Mouse (Mus musculus) limb, embryonic 13.5 days (tissue): ENCODE measurements around the gene Plpp7. TPM values are rescaled to one million over a fixed set of nuclear protein-coding genes. Genes with fewer than 3 reads are reported as not detected.
A peak's percentile ranks its signal among the peaks of the same experiment; 100 is the strongest.

Experiments
- ATAC-seq: fragments of 200-750 bp; cut with Nextera tagmentation; 2 replicates; pipeline ENCODE4 v1.8.0; 2017; ENCODE audit warnings: low read depth, moderate number of reproducible peaks, moderate TSS enrichment; ENCODE audit not compliant: low FRiP score
- H3K27ac ChIP-seq: fragments of 300-500 bp; sonication (generic); 2 replicates; pipeline ENCODE4 v1.5.1; 2015; ENCODE audit warnings: inconsistent platforms, mild to moderate bottlenecking, moderate library complexity
- H3K27me3 ChIP-seq: fragments of 300-500 bp; sonication (generic); 2 replicates; pipeline ENCODE4 v1.6.1; 2015; ENCODE audit warnings: mild to moderate bottlenecking, inconsistent platforms
- H3K36me3 ChIP-seq: fragments of 300-500 bp; sonication (generic); 2 replicates; pipeline ENCODE4 v1.6.1; 2015; ENCODE audit warnings: inconsistent platforms, mild to moderate bottlenecking, moderate library complexity
- H3K4me1 ChIP-seq: fragments of 300-500 bp; sonication (generic); 2 replicates; pipeline ENCODE4 v1.6.1; 2015; ENCODE audit warnings: inconsistent platforms
- H3K4me2 ChIP-seq: fragments of 300-500 bp; sonication (generic); replicated peaks from 2 replicates; pipeline ENCODE4 v1.6.1; 2015; ENCODE audit warnings: inconsistent platforms, mild to moderate bottlenecking, moderate library complexity
- H3K4me3 ChIP-seq: fragments of 300-500 bp; sonication (generic); 2 replicates; pipeline ENCODE4 v1.5.1; 2015; ENCODE audit warnings: moderate library complexity, mild to moderate bottlenecking, inconsistent platforms
- H3K9ac ChIP-seq: fragments of 300-500 bp; sonication (generic); 2 replicates; pipeline ENCODE4 v1.6.1; 2015; ENCODE audit warnings: mild to moderate bottlenecking, inconsistent platforms
- H3K9me3 ChIP-seq: fragments of 300-500 bp; sonication (generic); 2 replicates; pipeline ENCODE4 v1.6.1; 2016; ENCODE audit warnings: inconsistent platforms
- WGBS: fragments of 180-500 bp; shearing (Covaris S2); methylation state at CpG from one replicate; pipeline ENCODE4 v1.1.7; 2015; 5-methylcytosine and 5-hydroxymethylcytosine counted together
- polyA plus RNA-seq: library from polyadenylated mRNA; unstranded; fragments of >200 nt; fragmentation: Nextera tagmentation; extraction: Ambion mirVana; gene quantifications from 2 replicates; pipeline ENCODE4 v1.2.1, GENCODE M21; 2015

The Plpp7 gene
- polyA plus RNA-seq, 1 experiment from 2014 or later = 7.3 TPM

GRCm38 (mm10) chr2:32111268-32111667 lies 15.9 kb downstream of the Plpp7 start:
- Histone ChIP-seq H3K4me3 (no peak overlapping the region), H3K4me1 (no peaks in the 10 kb centered on the region), H3K36me3 (no peaks in the 10 kb centered on the region), H3K4me2 (no peak overlapping the region), H3K27me3 (no peaks in the 10 kb centered on the region), H3K9me3 (no peaks in the 10 kb centered on the region), H3K27ac (no peak overlapping the region), H3K9ac (no peak overlapping the region)
- 83% methylated on average over 1 of the region's 1 CpGs for WGBS
- ATAC-seq = no peak

GRCm38 (mm10) chr2:32112548-32112947 lies 17.2 kb downstream of the Plpp7 start:
- H3K4me3 ChIP-seq = no peak overlapping the region
- WGBS = 71% methylated on average over 2 of the region's 2 CpGs
- no peaks in the 10 kb centered on the region for H3K4me1 ChIP-seq
- H3K27ac ChIP-seq = no peak overlapping the region
- no peaks in the 10 kb centered on the region for H3K27me3 ChIP-seq
- H3K36me3 ChIP-seq = no peaks in the 10 kb centered on the region
- no peaks in the 10 kb centered on the region for H3K9me3 ChIP-seq
- H3K4me2 ChIP-seq = no peak overlapping the region
- H3K9ac ChIP-seq = no peak overlapping the region
- ATAC-seq = no peak

- H3K27me3 ChIP-seq = no peaks in the 10 kb centered on the region
- no peaks in the 10 kb centered on the region for H3K9me3 ChIP-seq
- no peak overlapping the region for H3K9ac ChIP-seq
- 88% methylated on average over 4 of the region's 4 CpGs for whole genome bisulfite sequencing
- H3K4me1 ChIP-seq = no peaks in the 10 kb centered on the region
- ATAC-seq = no peak
- no peaks in the 10 kb centered on the region for H3K36me3 ChIP-seq
- H3K27ac ChIP-seq = no peak overlapping the region
- H3K4me3 ChIP-seq = no peak overlapping the region
- H3K4me2 ChIP-seq = no peak overlapping the region
These were observed 20.5 kb downstream of the Plpp7 start for GRCm38 (mm10) chr2:32115851-32116268.

- ATAC-seq = no peak
- Histone ChIP-seq H3K27ac (no peak overlapping the region), H3K9ac (no peak overlapping the region), H3K9me3 (no peaks in the 10 kb centered on the region), H3K4me2 (no peak overlapping the region), H3K4me3 (no peak overlapping the region), H3K36me3 (no peaks in the 10 kb centered on the region), H3K27me3 (no peaks in the 10 kb centered on the region), H3K4me1 (0 out of 2 replicates have a peak, but pooled peaks cover 4% of the 10 kb centered on the region)
- WGBS = 89% methylated on average over 20 of the region's 20 CpGs
These were observed 24.7 kb downstream of the Plpp7 start for GRCm38 (mm10) chr2:32119802-32120750.

- Histone ChIP-seq H3K9me3 (no peaks in the 10 kb centered on the region), H3K4me1 (0 out of 2 replicates have a peak, but pooled peaks cover 4% of the 10 kb centered on the region), H3K4me3 (no peak overlapping the region), H3K36me3 (no peaks in the 10 kb centered on the region), H3K4me2 (no peak overlapping the region), H3K27me3 (no peaks in the 10 kb centered on the region), H3K27ac (no peak overlapping the region), H3K9ac (peak overlapping the region; percentile 39; the same call in 1 of the 2 replicates)
- WGBS = 56% methylated on average over 5 of the region's 5 CpGs
- ATAC-seq = no peak
These were observed 25.8 kb downstream of the Plpp7 start for GRCm38 (mm10) chr2:32121150-32121549.

- Histone ChIP-seq H3K27ac (no peak overlapping the region), H3K36me3 (no peaks in the 10 kb centered on the region), H3K27me3 (no peaks in the 10 kb centered on the region), H3K9me3 (no peaks in the 10 kb centered on the region), H3K4me2 (no peak overlapping the region), H3K4me3 (no peak overlapping the region), H3K4me1 (0 out of 2 replicates have a peak, but pooled peaks cover 4% of the 10 kb centered on the region), H3K9ac (no peak overlapping the region)
- ATAC-seq = no peak
- WGBS = 89% methylated on average over 2 of the region's 2 CpGs
These were observed 26.5 kb downstream of the Plpp7 start for GRCm38 (mm10) chr2:32121785-32122184.

GRCm38 (mm10) chr2:32127653-32128535 lies 32.6 kb downstream of the Plpp7 start:
- 27% methylated on average over 16 of the region's 16 CpGs for WGBS
- Histone ChIP-seq H3K9ac (0 out of 2 replicates have a peak overlapping the region, but pooled peaks have one; percentile 25), H3K4me3 (no peak overlapping the region), H3K27me3 (no peaks in the 10 kb centered on the region), H3K4me2 (no peak overlapping the region), H3K4me1 (peaks cover 3% of the 10 kb centered on the region; the same call in 1 of the 2 replicates), H3K27ac (no peak overlapping the region), H3K9me3 (no peaks in the 10 kb centered on the region), H3K36me3 (no peaks in the 10 kb centered on the region)
- ATAC-seq = peak; percentile 59; the same call in 1 of the 2 replicates

GRCm38 (mm10) chr2:32128536-32128841 lies 33.2 kb downstream of the Plpp7 start:
- no peak for ATAC-seq
- WGBS = 83% methylated on average over 5 of the region's 5 CpGs
- H3K9ac ChIP-seq = no peak overlapping the region
- peaks cover 3% of the 10 kb centered on the region; the same call in 1 of the 2 replicates for H3K4me1 ChIP-seq
- no peaks in the 10 kb centered on the region for H3K36me3 ChIP-seq
- H3K9me3 ChIP-seq = no peaks in the 10 kb centered on the region
- no peaks in the 10 kb centered on the region for H3K27me3 ChIP-seq
- no peak overlapping the region for H3K4me3 ChIP-seq
- H3K27ac ChIP-seq = no peak overlapping the region
- no peak overlapping the region for H3K4me2 ChIP-seq

GRCm38 (mm10) chr2:32129383-32130074 lies 34.2 kb downstream of the Plpp7 start:
- Histone ChIP-seq H3K27ac (no peak overlapping the region), H3K4me3 (no peak overlapping the region), H3K9ac (no peak overlapping the region), H3K9me3 (no peaks in the 10 kb centered on the region), H3K4me2 (no peak overlapping the region), H3K27me3 (no peaks in the 10 kb centered on the region), H3K36me3 (no peaks in the 10 kb centered on the region), H3K4me1 (peaks cover 3% of the 10 kb centered on the region; the same call in 1 of the 2 replicates)
- no peak for ATAC-seq
- WGBS = 50% methylated on average over 11 of the region's 11 CpGs

GRCm38 (mm10) chr2:32130435-32130834 lies 35.1 kb downstream of the Plpp7 start:
- H3K9me3 ChIP-seq = no peaks in the 10 kb centered on the region
- no peak for ATAC-seq
- WGBS = 31% methylated on average over 6 of the region's 6 CpGs
- no peak overlapping the region for H3K9ac ChIP-seq
- H3K4me1 ChIP-seq = peaks cover 3% of the 10 kb centered on the region; the same call in 1 of the 2 replicates
- no peaks in the 10 kb centered on the region for H3K27me3 ChIP-seq
- no peak overlapping the region for H3K27ac ChIP-seq
- no peak overlapping the region for H3K4me2 ChIP-seq
- no peaks in the 10 kb centered on the region for H3K36me3 ChIP-seq
- no peak overlapping the region for H3K4me3 ChIP-seq

GRCm38 (mm10) chr2:32131205-32131834 lies 36.0 kb downstream of the Plpp7 start:
- Histone ChIP-seq H3K9me3 (no peaks in the 10 kb centered on the region), H3K4me2 (no peak overlapping the region), H3K9ac (no peak overlapping the region), H3K36me3 (no peaks in the 10 kb centered on the region), H3K4me3 (no peak overlapping the region), H3K27ac (no peak overlapping the region), H3K27me3 (no peaks in the 10 kb centered on the region), H3K4me1 (peaks cover 3% of the 10 kb centered on the region; the same call in 1 of the 2 replicates)
- no peak for ATAC-seq
- WGBS = 79% methylated on average over 9 of the region's 9 CpGs
